ENCODE assay signal across 9 mouse cellular contexts in genomic region chr7:28418096-28418670, GRCm38 (mm10). TPM values are rescaled to one million over a fixed set of nuclear protein-coding genes. Genes with fewer than 3 reads are reported as not detected.
A peak's percentile ranks its signal among the peaks of the same experiment; 100 is the strongest.
DNase-seq lines count a peak whose midpoint lies in the region; ATAC-seq and TF ChIP-seq lines count a peak whose summit lies in the region.
"Had no signal": no experiment of that assay in that cellular context is flagged by ENCODE, and none has a peak within 500 bp of the region (broad histone marks: within the 10 kb centered on the region; RNA-seq: fewer than 3 reads in every experiment).

No protein-coding gene starts in this region.

- peak; percentile 88 for DNase-seq in Patski (ENCODE audit: low read depth, low spot score)
- peak; percentile 77 for DNase-seq in lung, postnatal 0 days (ENCODE audit: low spot score)
- DNase-seq in thymus, postnatal 25 days: no peak
- no peak for DNase-seq in liver, embryonic 11.5 days (ENCODE audit: low spot score)

- in situ Hi-C loops in Patski (cut with MboI; ENCODE audit: low pct_unique_long_range_greater_than_20kb): no loop called here

- H3K4me2 ChIP-seq in hindbrain, embryonic 16.5 days (ENCODE audit: low read length): no peak overlapping the region
- no peak overlapping the region for H3K4me2 ChIP-seq in hindbrain, embryonic 12.5 days (replicated peaks)
- no peak overlapping the region for H3K4me2 ChIP-seq in heart, embryonic 13.5 days
- H3K4me2 ChIP-seq in lung, postnatal 0 days (replicated peaks; ENCODE audit: low read depth, low read length): no peak overlapping the region
- H3K4me2 ChIP-seq in liver, embryonic 11.5 days: no peak overlapping the region
- H3K4me2 ChIP-seq: midbrain, embryonic 12.5 days had no signal

- 66% methylated on average over 8 of the region's 8 CpGs for WGBS in hindbrain, embryonic 16.5 days
- WGBS in hindbrain, embryonic 12.5 days: 90% methylated on average over 8 of the region's 8 CpGs
- WGBS in heart, embryonic 13.5 days: 57% methylated on average over 8 of the region's 8 CpGs
- WGBS in lung, postnatal 0 days: 48% methylated on average over 8 of the region's 8 CpGs
- 90% methylated on average over 8 of the region's 8 CpGs for WGBS in liver, embryonic 11.5 days

- TF ChIP-seq EP300 in lung, postnatal 0 days (IDR thresholded peaks at IDR 0.05): no peak

- ATAC-seq in hindbrain, embryonic 16.5 days: peak; percentile 71
- ATAC-seq in hindbrain, embryonic 12.5 days (ENCODE audit: low FRiP score): no peak
- peak; percentile 92 for ATAC-seq in Patski
- ATAC-seq in heart, embryonic 13.5 days (ENCODE audit: extremely low read depth, insufficient number of reproducible peaks, low FRiP score, low TSS enrichment): no peak
- peak; percentile 85 for ATAC-seq in lung, postnatal 0 days
- ATAC-seq in liver, embryonic 11.5 days (replicated peaks; ENCODE audit: low FRiP score): no peak
- no peak for ATAC-seq in megakaryocyte progenitor cell, adult 5-6 weeks (replicated peaks; ENCODE audit: poor library complexity)

- H3K9ac ChIP-seq in hindbrain, embryonic 16.5 days (ENCODE audit: low read depth, low read length): no peak overlapping the region
- no peak overlapping the region for H3K9ac ChIP-seq in hindbrain, embryonic 12.5 days
- no peak overlapping the region for H3K9ac ChIP-seq in heart, embryonic 13.5 days
- no peak overlapping the region for H3K9ac ChIP-seq in lung, postnatal 0 days (replicated peaks; ENCODE audit: low read depth)
- H3K9ac ChIP-seq in liver, embryonic 11.5 days (ENCODE audit: low read depth, low read length): no peak overlapping the region
- H3K9ac ChIP-seq: midbrain, embryonic 12.5 days had no signal

- no peaks in the 10 kb centered on the region for H3K9me3 ChIP-seq in hindbrain, embryonic 16.5 days (ENCODE audit: control insufficient read depth, low read length)
- H3K9me3 ChIP-seq in hindbrain, embryonic 12.5 days (replicated peaks): no peaks in the 10 kb centered on the region
- H3K9me3 ChIP-seq in heart, embryonic 13.5 days: no peaks in the 10 kb centered on the region
- H3K9me3 ChIP-seq in lung, postnatal 0 days (ENCODE audit: low read length): no peaks in the 10 kb centered on the region
- H3K9me3 ChIP-seq in liver, embryonic 11.5 days (ENCODE audit: control insufficient read depth, low read length): no peaks in the 10 kb centered on the region
- H3K9me3 ChIP-seq: midbrain, embryonic 12.5 days had no signal

- peaks cover 25% of the 10 kb centered on the region for H3K36me3 ChIP-seq in hindbrain, embryonic 16.5 days (ENCODE audit: control insufficient read depth, insufficient read depth, low read length)
- peaks cover 83% of the 10 kb centered on the region for H3K36me3 ChIP-seq in hindbrain, embryonic 12.5 days
- H3K36me3 ChIP-seq in heart, embryonic 13.5 days: peaks cover 100% of the 10 kb centered on the region
- H3K36me3 ChIP-seq in lung, postnatal 0 days (ENCODE audit: insufficient read depth, low read length): peaks cover 34% of the 10 kb centered on the region
- H3K36me3 ChIP-seq in liver, embryonic 11.5 days (ENCODE audit: control insufficient read depth, insufficient read depth, low read length): peaks cover 55% of the 10 kb centered on the region

- no peaks in the 10 kb centered on the region for H3K27me3 ChIP-seq in hindbrain, embryonic 16.5 days (replicated peaks; ENCODE audit: control insufficient read depth, insufficient read depth, low read length)
- H3K27me3 ChIP-seq in hindbrain, embryonic 12.5 days: no peaks in the 10 kb centered on the region
- no peaks in the 10 kb centered on the region for H3K27me3 ChIP-seq in Patski
- H3K27me3 ChIP-seq in heart, embryonic 13.5 days (replicated peaks): no peaks in the 10 kb centered on the region
- H3K27me3 ChIP-seq in lung, postnatal 0 days (replicated peaks; ENCODE audit: insufficient read depth, low read length): no peaks in the 10 kb centered on the region
- no peaks in the 10 kb centered on the region for H3K27me3 ChIP-seq in liver, embryonic 11.5 days (replicated peaks; ENCODE audit: control insufficient read depth, insufficient read depth, low read length)
- H3K27me3 ChIP-seq: midbrain, embryonic 12.5 days had no signal

- no peak overlapping the region for H3K27ac ChIP-seq in hindbrain, embryonic 16.5 days (ENCODE audit: low read depth, low read length)
- no peak overlapping the region for H3K27ac ChIP-seq in hindbrain, embryonic 12.5 days
- H3K27ac ChIP-seq in heart, embryonic 13.5 days (replicated peaks): peak overlapping the region; percentile 38; the same call in 1 of the 2 replicates
- no peak overlapping the region for H3K27ac ChIP-seq in lung, postnatal 0 days (ENCODE audit: low read length)
- no peak overlapping the region for H3K27ac ChIP-seq in liver, embryonic 11.5 days (ENCODE audit: low read depth, low read length)
- H3K27ac ChIP-seq: midbrain, embryonic 12.5 days had no signal

- CTCF ChIA-PET in Patski (lab: Charles Lee): no interaction called here

- H3K4me3 ChIP-seq in hindbrain, embryonic 16.5 days (ENCODE audit: low read length): no peak overlapping the region
- no peak overlapping the region for H3K4me3 ChIP-seq in hindbrain, embryonic 12.5 days
- no peak overlapping the region for H3K4me3 ChIP-seq in heart, embryonic 13.5 days
- no peak overlapping the region for H3K4me3 ChIP-seq in lung, postnatal 0 days (ENCODE audit: low read depth, low read length)
- no peak overlapping the region for H3K4me3 ChIP-seq in liver, embryonic 11.5 days (ENCODE audit: low read depth, low read length)
- H3K4me3 ChIP-seq: midbrain, embryonic 12.5 days had no signal

- H3K4me1 ChIP-seq in hindbrain, embryonic 16.5 days (ENCODE audit: control insufficient read depth, insufficient read depth, low read depth, low read length): no peaks in the 10 kb centered on the region
- H3K4me1 ChIP-seq in hindbrain, embryonic 12.5 days: no peaks in the 10 kb centered on the region
- peaks cover 14% of the 10 kb centered on the region for H3K4me1 ChIP-seq in heart, embryonic 13.5 days
- no peaks in the 10 kb centered on the region for H3K4me1 ChIP-seq in lung, postnatal 0 days (ENCODE audit: insufficient read depth, low read depth, low read length)
- no peaks in the 10 kb centered on the region for H3K4me1 ChIP-seq in liver, embryonic 11.5 days (replicated peaks; ENCODE audit: control insufficient read depth, insufficient read depth, low read length)
- H3K4me1 ChIP-seq: midbrain, embryonic 12.5 days had no signal

- no peak for TF ChIP-seq CTCF in Patski (IDR thresholded peaks at IDR 0.05)
- TF ChIP-seq CTCF in lung, postnatal 0 days (IDR thresholded peaks at IDR 0.05): no peak

- POLR2A ChIA-PET in Patski (lab: Charles Lee): interaction anchor here (1.0 kb wide), 1 partner anchor 25 kb away, joined by 3 read pairs; no protein-coding TSS in a partner anchor

RNA-seq across cellular contexts. Expression of gene Gmfg, which starts 19.1 kb away (rescaled TPM):
- polyA plus RNA-seq in hindbrain, embryonic 16.5 days (2015; fragmentation: Nextera tagmentation; extraction: Ambion mirVana): 2.5 and 3.8 TPM in 2 replicates
- 5.9 and 6.5 TPM in 2 replicates for polyA plus RNA-seq in hindbrain, embryonic 12.5 days (2016; fragmentation: Nextera tagmentation; extraction: Ambion mirVana)
- 0.58 TPM for polyA plus RNA-seq in Patski (2021)
- 6.9 and 8.4 TPM in 2 replicates for polyA plus RNA-seq in heart, embryonic 13.5 days (2015; fragmentation: Nextera tagmentation; extraction: Ambion mirVana)
- polyA plus RNA-seq in lung, postnatal 0 days (2015; fragmentation: Nextera tagmentation; extraction: Ambion mirVana): 81.0 and 83.1 TPM in 2 replicates
- polyA plus RNA-seq in liver, embryonic 11.5 days (2014; fragmentation: Nextera tagmentation; extraction: Ambion mirVana): 49.4 and 49.7 TPM in 2 replicates
- 378 and 389 TPM in 2 replicates for total RNA-seq in megakaryocyte progenitor cell, adult 5-6 weeks (2015)
- 658 and 664 TPM in 2 replicates for total RNA-seq in megakaryocyte progenitor cell, adult 5-6 weeks (2017)

RNA-seq across cellular contexts. Expression of gene Paf1, which starts 25.4 kb away (rescaled TPM):
- 89.9 and 102 TPM in 2 replicates for polyA plus RNA-seq in hindbrain, embryonic 16.5 days (2015; fragmentation: Nextera tagmentation; extraction: Ambion mirVana)
- polyA plus RNA-seq in hindbrain, embryonic 12.5 days (2016; fragmentation: Nextera tagmentation; extraction: Ambion mirVana): 83.9 and 85.9 TPM in 2 replicates
- 104 TPM for polyA plus RNA-seq in Patski (2021)
- polyA plus RNA-seq in heart, embryonic 13.5 days (2015; fragmentation: Nextera tagmentation; extraction: Ambion mirVana): 73.4 and 75.1 TPM in 2 replicates
- polyA plus RNA-seq in lung, postnatal 0 days (2015; fragmentation: Nextera tagmentation; extraction: Ambion mirVana): 49.1 and 55.0 TPM in 2 replicates
- 56.1 and 58.6 TPM in 2 replicates for polyA plus RNA-seq in liver, embryonic 11.5 days (2014; fragmentation: Nextera tagmentation; extraction: Ambion mirVana)
- total RNA-seq in megakaryocyte progenitor cell, adult 5-6 weeks (2015): 63.9 and 89.2 TPM in 2 replicates
- total RNA-seq in megakaryocyte progenitor cell, adult 5-6 weeks (2017): 146 and 184 TPM in 2 replicates

RNA-seq across cellular contexts. Expression of gene Med29, which starts 25.7 kb away (rescaled TPM):
- 42.7 and 47.2 TPM in 2 replicates for polyA plus RNA-seq in hindbrain, embryonic 16.5 days (2015; fragmentation: Nextera tagmentation; extraction: Ambion mirVana)
- polyA plus RNA-seq in hindbrain, embryonic 12.5 days (2016; fragmentation: Nextera tagmentation; extraction: Ambion mirVana): 39.6 and 42.2 TPM in 2 replicates
- polyA plus RNA-seq in Patski (2021): 32.4 TPM
- 49.9 and 54.2 TPM in 2 replicates for polyA plus RNA-seq in heart, embryonic 13.5 days (2015; fragmentation: Nextera tagmentation; extraction: Ambion mirVana)
- 29.9 and 30.2 TPM in 2 replicates for polyA plus RNA-seq in lung, postnatal 0 days (2015; fragmentation: Nextera tagmentation; extraction: Ambion mirVana)
- polyA plus RNA-seq in liver, embryonic 11.5 days (2014; fragmentation: Nextera tagmentation; extraction: Ambion mirVana): 44.7 and 45.7 TPM in 2 replicates
- total RNA-seq in megakaryocyte progenitor cell, adult 5-6 weeks (2015): 30.6 and 36.8 TPM in 2 replicates
- total RNA-seq in megakaryocyte progenitor cell, adult 5-6 weeks (2017): 18.0 and 21.1 TPM in 2 replicates

RNA-seq across cellular contexts. Expression of gene Lrfn1, which starts 33.6 kb away (rescaled TPM):
- polyA plus RNA-seq in hindbrain, embryonic 16.5 days (2015; fragmentation: Nextera tagmentation; extraction: Ambion mirVana): 15.1 and 17.3 TPM in 2 replicates
- 14.0 and 15.9 TPM in 2 replicates for polyA plus RNA-seq in hindbrain, embryonic 12.5 days (2016; fragmentation: Nextera tagmentation; extraction: Ambion mirVana)
- 2.6 TPM for polyA plus RNA-seq in Patski (2021)
- 0.94 and 1.1 TPM in 2 replicates for polyA plus RNA-seq in heart, embryonic 13.5 days (2015; fragmentation: Nextera tagmentation; extraction: Ambion mirVana)
- 0.97 and 1.4 TPM in 2 replicates for polyA plus RNA-seq in lung, postnatal 0 days (2015; fragmentation: Nextera tagmentation; extraction: Ambion mirVana)
- 1.7 TPM in 2 replicates for polyA plus RNA-seq in liver, embryonic 11.5 days (2014; fragmentation: Nextera tagmentation; extraction: Ambion mirVana)
- total RNA-seq in megakaryocyte progenitor cell, adult 5-6 weeks (2015): 1.2 TPM in 2 replicates
- 1.7 and 2.3 TPM in 2 replicates for total RNA-seq in megakaryocyte progenitor cell, adult 5-6 weeks (2017)

RNA-seq across cellular contexts. Expression of gene Zfp36, which starts 38.1 kb away (rescaled TPM):
- polyA plus RNA-seq in hindbrain, embryonic 16.5 days (2015; fragmentation: Nextera tagmentation; extraction: Ambion mirVana): 3.9 and 4.0 TPM in 2 replicates
- polyA plus RNA-seq in hindbrain, embryonic 12.5 days (2016; fragmentation: Nextera tagmentation; extraction: Ambion mirVana): 6.3 and 7.3 TPM in 2 replicates
- polyA plus RNA-seq in Patski (2021): 90.4 TPM
- polyA plus RNA-seq in heart, embryonic 13.5 days (2015; fragmentation: Nextera tagmentation; extraction: Ambion mirVana): 11.9 and 13.6 TPM in 2 replicates
- 48.3 and 55.7 TPM in 2 replicates for polyA plus RNA-seq in lung, postnatal 0 days (2015; fragmentation: Nextera tagmentation; extraction: Ambion mirVana)
- 9.9 and 10.2 TPM in 2 replicates for polyA plus RNA-seq in liver, embryonic 11.5 days (2014; fragmentation: Nextera tagmentation; extraction: Ambion mirVana)
- 87.3 and 149 TPM in 2 replicates for total RNA-seq in megakaryocyte progenitor cell, adult 5-6 weeks (2015)
- total RNA-seq in megakaryocyte progenitor cell, adult 5-6 weeks (2017): 26.0 and 46.4 TPM in 2 replicates

Comparison
In these comparisons a context has a peak if more than half of its experiments do, and no peak if none do; other contexts are left out.
1. ATAC-seq: peak in hindbrain, embryonic 16.5 days (single experiment), Patski (single experiment) and lung, postnatal 0 days (single experiment); none in hindbrain, embryonic 12.5 days (single experiment), heart, embryonic 13.5 days (single experiment), liver, embryonic 11.5 days (single experiment) and megakaryocyte progenitor cell, adult 5-6 weeks (single experiment).
2. DNase-seq: peak in Patski (single experiment) and lung, postnatal 0 days (single experiment); none in thymus, postnatal 25 days (single experiment) and liver, embryonic 11.5 days (single experiment).